ENCODE assay signal across 7 mouse cellular contexts in the genomic region with DNA sequence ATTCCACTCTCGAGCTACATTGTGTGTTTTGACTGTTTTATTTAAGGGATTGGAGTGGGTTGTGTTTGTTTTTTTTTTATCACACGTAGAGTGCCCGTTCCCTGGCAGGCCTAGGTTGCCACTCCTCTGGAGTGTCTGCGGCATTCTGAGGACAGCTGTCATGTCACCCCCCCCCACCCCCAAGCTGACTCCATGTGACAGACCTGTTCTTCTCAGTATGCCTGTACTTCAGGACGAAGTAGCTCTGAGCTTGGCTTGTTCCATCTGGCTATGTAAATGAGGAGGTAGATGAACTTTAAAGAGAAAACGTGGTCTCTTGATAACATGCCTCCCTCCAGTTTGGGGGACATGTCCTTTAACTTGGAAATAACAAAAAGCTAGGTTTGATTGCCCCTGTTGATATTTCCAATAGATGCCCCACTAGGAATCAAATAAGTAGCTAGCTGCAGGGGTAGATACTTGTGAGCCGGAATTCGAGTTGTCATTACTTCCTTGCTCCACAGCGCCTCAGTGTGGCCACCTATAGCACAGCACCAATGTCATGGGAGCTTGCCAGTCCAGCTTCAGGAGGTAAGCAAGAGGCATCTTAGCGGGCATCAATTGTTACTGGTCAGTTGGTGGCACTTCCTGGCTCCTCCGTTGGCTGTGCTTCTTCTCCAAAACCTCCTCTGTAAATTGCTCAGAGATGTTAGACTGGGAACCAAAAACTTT. TPM values are rescaled to one million over a fixed set of nuclear protein-coding genes. Genes with fewer than 3 reads are reported as not detected.
DNase-seq lines count a peak whose midpoint lies in the region; ATAC-seq and TF ChIP-seq lines count a peak whose summit lies in the region.

No protein-coding gene starts in this region.

- peaks cover 6% of the 10 kb centered on the region; the same call in 1 of the 2 replicates for H3K9me3 ChIP-seq in limb, embryonic 14.5 days (ENCODE audit: control insufficient read depth, low read length)

- DNase-seq in testis, postnatal 14 days (ENCODE audit: low spot score) = no peak
- DNase-seq in adrenal gland, postnatal 25 days = peak; percentile 75
- peak; percentile 74 for DNase-seq in embryo, embryonic 9.5 days (ENCODE audit: extremely low spot score)
- DNase-seq in kidney, adult 8-10 months = peak; percentile 12 to 69
- peak; percentile 70 for DNase-seq in limb, embryonic 14.5 days (ENCODE audit: low spot score)
- DNase-seq in right cerebral cortex, postnatal 14 days = peak; percentile 72

- no peak overlapping the region for H3K4me2 ChIP-seq in limb, embryonic 14.5 days (replicated peaks; ENCODE audit: low read depth, low read length, severe bottlenecking)

- no peaks in the 10 kb centered on the region for H3K27me3 ChIP-seq in testis, adult 2 months (ENCODE audit: control insufficient read depth, insufficient read depth, low read length)
- H3K27me3 ChIP-seq in limb, embryonic 14.5 days (ENCODE audit: control insufficient read depth, insufficient read depth, low read length) = no peaks in the 10 kb centered on the region

- no peak overlapping the region for H3K9ac ChIP-seq in limb, embryonic 14.5 days (ENCODE audit: low read depth, low read length, severe bottlenecking)

- ATAC-seq in limb, embryonic 14.5 days (ENCODE audit: low FRiP score, low read depth) = no peak

- 44% methylated on average over 11 of the region's 11 CpGs for WGBS in limb, embryonic 14.5 days

- no peaks in the 10 kb centered on the region for H3K4me1 ChIP-seq in testis, adult 2 months (ENCODE audit: control insufficient read depth, insufficient read depth, low read length)
- H3K4me1 ChIP-seq in limb, embryonic 14.5 days (ENCODE audit: control insufficient read depth, insufficient read depth, low read length) = no peaks in the 10 kb centered on the region

- no peak overlapping the region for H3K4me3 ChIP-seq in testis, adult 2 months (ENCODE audit: control insufficient read depth, low read depth, low read length)
- no peak overlapping the region for H3K4me3 ChIP-seq in limb, embryonic 14.5 days (replicated peaks; ENCODE audit: low read length)

- no peaks in the 10 kb centered on the region for H3K36me3 ChIP-seq in testis, adult 2 months (ENCODE audit: control insufficient read depth, insufficient read depth, low read length)
- H3K36me3 ChIP-seq in limb, embryonic 14.5 days (ENCODE audit: control insufficient read depth, insufficient read depth, low read length) = no peaks in the 10 kb centered on the region

- no peak for TF ChIP-seq POLR2A in testis, adult 2 months (IDR thresholded peaks at IDR 0.05; ENCODE audit: control insufficient read depth, low read depth, low read length)
- no peak for TF ChIP-seq POLR2A in limb, embryonic 14.5 days (IDR thresholded peaks at IDR 0.05; ENCODE audit: borderline replicate concordance, extremely low read depth, insufficient read depth, insufficient read length)

- no peak overlapping the region for H3K27ac ChIP-seq in testis, adult 2 months (ENCODE audit: control insufficient read depth, insufficient read depth, low read depth, low read length)
- no peak overlapping the region for H3K27ac ChIP-seq in limb, embryonic 14.5 days (replicated peaks; ENCODE audit: low read depth, low read length)

- TF ChIP-seq CTCF in testis, adult 2 months (IDR thresholded peaks at IDR 0.05; ENCODE audit: control insufficient read depth, insufficient read depth, insufficient replicate concordance, low read depth, low read length) = peak; percentile 93

RNA-seq across cellular contexts. Expression of gene Syt13, which starts 39.7 kb away (rescaled TPM):
- 0.51 and 0.56 TPM in 2 replicates for polyA plus RNA-seq in testis, adult 2 months (2012; rRNA removed)
- total RNA-seq in adrenal gland, postnatal 25 days (2021) = 0.57 and 0.76 TPM in 2 replicates
- 11.3 and 11.7 TPM in 2 replicates for polyA plus RNA-seq in limb, embryonic 14.5 days (2012; rRNA removed)
- polyA plus RNA-seq in limb, embryonic 14.5 days (2014; fragmentation: Nextera tagmentation; extraction: Ambion mirVana) = 7.8 and 8.4 TPM in 2 replicates
